ENCODE assay signal across 9 mouse cellular contexts in the genomic region with DNA sequence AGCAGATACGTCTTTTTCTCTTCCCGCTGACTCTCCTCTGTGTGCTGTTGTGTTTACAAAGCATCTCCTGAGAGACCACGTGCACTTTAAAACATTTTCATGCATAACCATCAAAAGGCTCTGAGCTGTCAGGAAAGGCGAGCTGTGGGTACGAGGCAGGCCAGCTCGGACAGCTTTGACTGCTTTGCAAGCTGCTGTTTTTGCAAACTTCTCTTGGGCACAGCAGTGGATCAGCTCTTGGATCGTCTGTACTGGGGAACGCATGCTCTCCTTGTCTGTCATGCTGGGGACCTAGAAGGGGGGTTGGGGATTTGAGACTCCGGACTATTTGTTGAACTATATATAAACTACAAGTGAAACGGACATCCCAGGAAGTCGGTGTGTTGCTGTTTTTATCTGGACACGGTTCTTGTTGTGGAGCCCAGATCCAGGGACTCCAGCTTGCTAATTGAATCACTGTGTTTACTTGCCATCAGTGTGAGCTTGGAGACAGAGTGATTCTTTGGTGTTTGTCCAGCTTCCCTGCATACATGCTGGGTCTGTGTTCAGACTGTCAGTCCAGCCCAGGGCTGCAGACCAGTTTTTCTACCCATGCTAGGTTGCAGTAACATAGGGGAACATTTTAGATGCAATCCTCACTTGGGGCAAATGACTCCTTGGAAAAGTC. TPM values are rescaled to one million over a fixed set of nuclear protein-coding genes. Genes with fewer than 3 reads are reported as not detected.
A peak's percentile ranks its signal among the peaks of the same experiment; 100 is the strongest.
DNase-seq lines count a peak whose midpoint lies in the region; ATAC-seq and TF ChIP-seq lines count a peak whose summit lies in the region.
"Had no signal": no experiment of that assay in that cellular context is flagged by ENCODE, and none has a peak within 500 bp of the region (broad histone marks: within the 10 kb centered on the region; RNA-seq: fewer than 3 reads in every experiment).

No protein-coding gene starts in this region.

- WGBS in hindbrain, embryonic 16.5 days, result 44% methylated on average over 12 of the region's 12 CpGs
- WGBS in hindbrain, embryonic 10.5 days, result 54% methylated on average over 12 of the region's 12 CpGs
- WGBS in midbrain, embryonic 16.5 days, result 38% methylated on average over 12 of the region's 12 CpGs
- WGBS in midbrain, embryonic 10.5 days, result 58% methylated on average over 12 of the region's 12 CpGs
- 18% methylated on average over 12 of the region's 12 CpGs for WGBS in heart, postnatal 0 days
- WGBS in stomach, embryonic 15.5 days, result 9% methylated on average over 12 of the region's 12 CpGs

- peak; percentile 59; the same call in 1 of the 2 replicates for ATAC-seq in hindbrain, embryonic 16.5 days
- ATAC-seq in midbrain, embryonic 16.5 days, result no peak
- no peak for ATAC-seq in heart, postnatal 0 days (ENCODE audit: insufficient read depth, low read depth)
- no peak for ATAC-seq in stomach, embryonic 15.5 days (ENCODE audit: insufficient read depth, low FRiP score, low read depth)

- H3K9me3 ChIP-seq in hindbrain, embryonic 16.5 days (ENCODE audit: control insufficient read depth, low read length), result no peaks in the 10 kb centered on the region
- H3K9me3 ChIP-seq in hindbrain, embryonic 10.5 days, result no peaks in the 10 kb centered on the region
- H3K9me3 ChIP-seq in midbrain, embryonic 16.5 days (replicated peaks; ENCODE audit: control insufficient read depth, low read length, poor library complexity, severe bottlenecking), result no peaks in the 10 kb centered on the region
- H3K9me3 ChIP-seq in midbrain, embryonic 10.5 days (replicated peaks), result no peaks in the 10 kb centered on the region
- 0 out of 2 replicates have a peak, but pooled peaks cover 4% of the 10 kb centered on the region for H3K9me3 ChIP-seq in heart, postnatal 0 days (replicated peaks; ENCODE audit: control insufficient read depth, low read length)
- H3K9me3 ChIP-seq in stomach, embryonic 15.5 days, result no peaks in the 10 kb centered on the region

- H3K4me3 ChIP-seq in hindbrain, embryonic 16.5 days (ENCODE audit: low read length), result no peak overlapping the region
- no peak overlapping the region for H3K4me3 ChIP-seq in hindbrain, embryonic 10.5 days
- no peak overlapping the region for H3K4me3 ChIP-seq in midbrain, embryonic 16.5 days (ENCODE audit: low read depth, low read length)
- no peak overlapping the region for H3K4me3 ChIP-seq in midbrain, embryonic 10.5 days
- peak overlapping the region; percentile 60; the same call in 1 of the 2 replicates for H3K4me3 ChIP-seq in heart, postnatal 0 days (ENCODE audit: low read depth, low read length)
- peak overlapping the region; percentile 5; the same call in 1 of the 2 replicates for H3K4me3 ChIP-seq in stomach, embryonic 15.5 days (replicated peaks)

- peak overlapping the region; percentile 60 for H3K27ac ChIP-seq in hindbrain, embryonic 16.5 days (ENCODE audit: low read depth, low read length)
- H3K27ac ChIP-seq in hindbrain, embryonic 10.5 days, result no peak overlapping the region
- H3K27ac ChIP-seq in midbrain, embryonic 16.5 days (ENCODE audit: low read length), result peak overlapping the region; percentile 47; the same call in 1 of the 2 replicates
- no peak overlapping the region for H3K27ac ChIP-seq in midbrain, embryonic 10.5 days (replicated peaks)
- peak overlapping the region; percentile 36 for H3K27ac ChIP-seq in heart, postnatal 0 days (ENCODE audit: low read depth)
- no peak overlapping the region for H3K27ac ChIP-seq in stomach, embryonic 15.5 days

- H3K4me2 ChIP-seq in hindbrain, embryonic 16.5 days (ENCODE audit: low read length), result peak overlapping the region; percentile 81
- peak overlapping the region; percentile 28 for H3K4me2 ChIP-seq in midbrain, embryonic 16.5 days (ENCODE audit: low read length)
- H3K4me2 ChIP-seq in heart, postnatal 0 days (ENCODE audit: low read depth, low read length), result peak overlapping the region; percentile 82
- H3K4me2 ChIP-seq in stomach, embryonic 15.5 days, result peak overlapping the region; percentile 38; the same call in 1 of the 2 replicates

- no peak for DNase-seq in hindbrain, embryonic 10.5 days (ENCODE audit: low spot score)
- DNase-seq in midbrain, embryonic 10.5 days (ENCODE audit: low spot score), result no peak
- DNase-seq in heart, postnatal 0 days (ENCODE audit: low spot score), result peak; percentile 8
- DNase-seq in left cerebral cortex, adult 8-10 months (ENCODE audit: low spot score in 2 of 2), result no peak
- DNase-seq in yolk sac, embryonic 10.5 days (ENCODE audit: low spot score), result no peak
- DNase-seq: adrenal gland, adult 2 months had no signal

- TF ChIP-seq EP300 in heart, postnatal 0 days (IDR thresholded peaks at IDR 0.05; ENCODE audit: low read depth), result no peak

- TF ChIP-seq CTCF in heart, postnatal 0 days (IDR thresholded peaks at IDR 0.05; ENCODE audit: low read depth), result no peak

- 0 out of 2 replicates have a peak, but pooled peaks cover 3% of the 10 kb centered on the region for H3K27me3 ChIP-seq in hindbrain, embryonic 16.5 days (replicated peaks; ENCODE audit: control insufficient read depth, insufficient read depth, low read length)
- H3K27me3 ChIP-seq in hindbrain, embryonic 10.5 days (ENCODE audit: insufficient read depth, poor library complexity, severe bottlenecking), result peaks cover 39% of the 10 kb centered on the region
- H3K27me3 ChIP-seq in midbrain, embryonic 16.5 days (ENCODE audit: control insufficient read depth, insufficient read depth, low read depth, low read length), result no peaks in the 10 kb centered on the region; the same call in 1 of the 2 replicates
- H3K27me3 ChIP-seq in midbrain, embryonic 10.5 days (ENCODE audit: low read depth, poor library complexity, severe bottlenecking), result peaks cover 51% of the 10 kb centered on the region
- no peaks in the 10 kb centered on the region for H3K27me3 ChIP-seq in heart, postnatal 0 days (ENCODE audit: control insufficient read depth, insufficient read depth, low read length)
- peaks cover 5% of the 10 kb centered on the region; the same call in 1 of the 2 replicates for H3K27me3 ChIP-seq in stomach, embryonic 15.5 days (replicated peaks)

- H3K36me3 ChIP-seq in hindbrain, embryonic 16.5 days (ENCODE audit: control insufficient read depth, insufficient read depth, low read length), result no peaks in the 10 kb centered on the region
- H3K36me3 ChIP-seq in hindbrain, embryonic 10.5 days, result no peaks in the 10 kb centered on the region
- no peaks in the 10 kb centered on the region for H3K36me3 ChIP-seq in midbrain, embryonic 16.5 days (ENCODE audit: control insufficient read depth, insufficient read depth, low read length)
- no peaks in the 10 kb centered on the region for H3K36me3 ChIP-seq in midbrain, embryonic 10.5 days
- H3K36me3 ChIP-seq in heart, postnatal 0 days (replicated peaks; ENCODE audit: control insufficient read depth, insufficient read depth, low read length), result no peaks in the 10 kb centered on the region
- no peaks in the 10 kb centered on the region for H3K36me3 ChIP-seq in stomach, embryonic 15.5 days

- peaks cover 9% of the 10 kb centered on the region for H3K4me1 ChIP-seq in hindbrain, embryonic 16.5 days (ENCODE audit: control insufficient read depth, insufficient read depth, low read depth, low read length)
- peaks cover 28% of the 10 kb centered on the region for H3K4me1 ChIP-seq in hindbrain, embryonic 10.5 days (replicated peaks)
- H3K4me1 ChIP-seq in midbrain, embryonic 16.5 days (ENCODE audit: control insufficient read depth, insufficient read depth, low read length), result peaks cover 13% of the 10 kb centered on the region; the same call in 1 of the 2 replicates
- peaks cover 33% of the 10 kb centered on the region for H3K4me1 ChIP-seq in midbrain, embryonic 10.5 days
- peaks cover 23% of the 10 kb centered on the region; the same call in 1 of the 2 replicates for H3K4me1 ChIP-seq in heart, postnatal 0 days (ENCODE audit: control insufficient read depth, insufficient read depth)
- H3K4me1 ChIP-seq in stomach, embryonic 15.5 days, result peaks cover 15% of the 10 kb centered on the region

- H3K9ac ChIP-seq in hindbrain, embryonic 16.5 days (ENCODE audit: low read depth, low read length), result no peak overlapping the region
- no peak overlapping the region for H3K9ac ChIP-seq in midbrain, embryonic 16.5 days (ENCODE audit: low read depth, low read length)
- H3K9ac ChIP-seq in heart, postnatal 0 days (replicated peaks; ENCODE audit: low read depth, low read length), result no peak overlapping the region
- no peak overlapping the region for H3K9ac ChIP-seq in stomach, embryonic 15.5 days

RNA-seq across cellular contexts. Expression of a gene that starts 2.3 kb away (rescaled TPM):
- 20.8 and 28.5 TPM in 2 replicates for polyA plus RNA-seq in hindbrain, embryonic 16.5 days (2015; fragmentation: Nextera tagmentation; extraction: Ambion mirVana)
- 0.51 and 0.81 TPM in 2 replicates for polyA plus RNA-seq in hindbrain, embryonic 10.5 days (2016; fragmentation: Nextera tagmentation; extraction: Ambion mirVana)
- polyA plus RNA-seq in midbrain, embryonic 16.5 days (2015; fragmentation: Nextera tagmentation; extraction: Ambion mirVana), result 6.7 and 14.0 TPM in 2 replicates
- 0.47 and 0.48 TPM in 2 replicates for polyA plus RNA-seq in midbrain, embryonic 10.5 days (2016; fragmentation: Nextera tagmentation; extraction: Ambion mirVana)
- 46.7 and 59.5 TPM in 2 replicates for total RNA-seq in heart, postnatal 0 days (2014; rRNA removed; ENCODE audit: low replicate concordance)
- polyA plus RNA-seq in heart, postnatal 0 days (2015; fragmentation: Nextera tagmentation; extraction: Ambion mirVana), result 62.4 and 65.5 TPM in 2 replicates
- polyA plus RNA-seq in stomach, embryonic 15.5 days (2015; fragmentation: Nextera tagmentation; extraction: Ambion mirVana), result 4.6 and 5.9 TPM in 2 replicates
- total RNA-seq in left cerebral cortex, adult 8-10 months (2022), result 10 to 100 TPM; 50.9 to 58.7 (median 52.5) TPM

RNA-seq across cellular contexts. Expression of a gene that starts 37.0 kb away (rescaled TPM):
- polyA plus RNA-seq in hindbrain, embryonic 16.5 days (2015; fragmentation: Nextera tagmentation; extraction: Ambion mirVana), result 0.28 and 0.60 TPM in 2 replicates
- polyA plus RNA-seq in hindbrain, embryonic 10.5 days (2016; fragmentation: Nextera tagmentation; extraction: Ambion mirVana), result 0.57 and 0.58 TPM in 2 replicates
- 0.24 and 0.48 TPM in 2 replicates for polyA plus RNA-seq in midbrain, embryonic 16.5 days (2015; fragmentation: Nextera tagmentation; extraction: Ambion mirVana)
- 0.36 and 0.51 TPM in 2 replicates for polyA plus RNA-seq in midbrain, embryonic 10.5 days (2016; fragmentation: Nextera tagmentation; extraction: Ambion mirVana)
- total RNA-seq in heart, postnatal 0 days (2014; rRNA removed; ENCODE audit: low replicate concordance), result 0.04 and 4.4 TPM in 2 replicates
- 0.71 and 0.97 TPM in 2 replicates for polyA plus RNA-seq in heart, postnatal 0 days (2015; fragmentation: Nextera tagmentation; extraction: Ambion mirVana)
- polyA plus RNA-seq in stomach, embryonic 15.5 days (2015; fragmentation: Nextera tagmentation; extraction: Ambion mirVana), result 0.86 and 0.88 TPM in 2 replicates
- total RNA-seq in left cerebral cortex, adult 8-10 months (2022), result not detected
- total RNA-seq: adrenal gland, adult 2 months had no signal
- polyA plus RNA-seq: adrenal gland, adult 2 months had no signal

Comparison
In these comparisons a context has a peak if more than half of its experiments do, and no peak if none do; other contexts are left out.
1. H3K27ac ChIP-seq: peak in hindbrain, embryonic 16.5 days (single experiment), midbrain, embryonic 16.5 days (single experiment) and heart, postnatal 0 days (single experiment); none in hindbrain, embryonic 10.5 days (single experiment), midbrain, embryonic 10.5 days (single experiment) and stomach, embryonic 15.5 days (single experiment).
2. H3K4me2 ChIP-seq: peak in every context shown above with its lines; median percentile 82 in heart, postnatal 0 days; 81 in hindbrain, embryonic 16.5 days; 38 in stomach, embryonic 15.5 days; 28 in midbrain, embryonic 16.5 days.
3. H3K4me3 ChIP-seq: peak in heart, postnatal 0 days (single experiment) and stomach, embryonic 15.5 days (single experiment); none in hindbrain, embryonic 16.5 days (single experiment), hindbrain, embryonic 10.5 days (single experiment), midbrain, embryonic 16.5 days (single experiment) and midbrain, embryonic 10.5 days (single experiment).